Mouse (Mus musculus) left cerebral cortex, adult 9 months (tissue): Measurements from ENCODE around the gene Pigs.
A peak's percentile ranks its signal among the peaks of the same experiment; 100 is the strongest.

Source experiments
- DNase-seq, 2 experiments: peaks; one replicate each; pipeline ENCODE4 v3.0.0; 2022; ENCODE audit warnings: low spot score in 2 of 2

Gene Pigs

DNA sequence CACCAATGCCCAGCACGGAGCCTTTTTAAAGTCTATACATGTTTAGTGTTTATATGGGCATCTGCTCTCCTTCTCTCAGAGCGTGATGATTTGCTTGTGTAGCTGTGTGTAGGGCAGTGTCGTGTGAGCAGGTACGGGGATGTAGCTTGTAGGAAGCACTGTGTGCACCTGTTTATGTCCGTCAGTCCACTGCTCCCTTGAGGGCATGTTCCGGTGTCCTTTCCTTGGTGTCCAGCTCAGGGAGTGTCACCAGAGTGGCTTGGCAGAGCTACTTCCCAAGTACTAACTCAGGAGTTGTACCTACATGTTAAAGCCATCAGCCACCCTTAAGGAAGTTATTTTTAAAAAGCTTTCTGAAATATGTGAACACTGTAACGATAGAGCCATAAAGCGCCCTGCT lies 8.8 kb downstream of the Pigs start:
- DNase-seq, result no peak

DNA sequence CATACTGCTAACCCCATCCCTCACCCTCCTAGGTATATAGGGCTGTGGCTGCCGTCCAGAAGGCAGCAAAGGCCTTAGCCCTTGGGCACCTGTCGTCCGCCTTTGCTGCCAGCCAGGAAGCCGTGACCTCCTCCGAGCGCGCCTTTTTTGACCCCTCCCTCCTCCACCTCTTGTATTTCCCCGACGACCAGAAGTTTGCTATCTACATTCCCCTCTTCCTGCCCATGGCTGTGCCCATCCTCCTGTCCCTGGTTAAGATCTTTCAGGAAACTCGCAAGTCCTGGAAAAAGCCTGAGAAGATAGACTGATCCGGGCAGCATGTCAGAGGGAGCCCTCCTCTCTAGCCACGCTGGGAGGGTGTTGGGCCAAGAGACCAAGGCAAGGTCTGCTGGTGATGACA lies 13.5 kb downstream of the Pigs start:
- DNase-seq, result no peak

DNA sequence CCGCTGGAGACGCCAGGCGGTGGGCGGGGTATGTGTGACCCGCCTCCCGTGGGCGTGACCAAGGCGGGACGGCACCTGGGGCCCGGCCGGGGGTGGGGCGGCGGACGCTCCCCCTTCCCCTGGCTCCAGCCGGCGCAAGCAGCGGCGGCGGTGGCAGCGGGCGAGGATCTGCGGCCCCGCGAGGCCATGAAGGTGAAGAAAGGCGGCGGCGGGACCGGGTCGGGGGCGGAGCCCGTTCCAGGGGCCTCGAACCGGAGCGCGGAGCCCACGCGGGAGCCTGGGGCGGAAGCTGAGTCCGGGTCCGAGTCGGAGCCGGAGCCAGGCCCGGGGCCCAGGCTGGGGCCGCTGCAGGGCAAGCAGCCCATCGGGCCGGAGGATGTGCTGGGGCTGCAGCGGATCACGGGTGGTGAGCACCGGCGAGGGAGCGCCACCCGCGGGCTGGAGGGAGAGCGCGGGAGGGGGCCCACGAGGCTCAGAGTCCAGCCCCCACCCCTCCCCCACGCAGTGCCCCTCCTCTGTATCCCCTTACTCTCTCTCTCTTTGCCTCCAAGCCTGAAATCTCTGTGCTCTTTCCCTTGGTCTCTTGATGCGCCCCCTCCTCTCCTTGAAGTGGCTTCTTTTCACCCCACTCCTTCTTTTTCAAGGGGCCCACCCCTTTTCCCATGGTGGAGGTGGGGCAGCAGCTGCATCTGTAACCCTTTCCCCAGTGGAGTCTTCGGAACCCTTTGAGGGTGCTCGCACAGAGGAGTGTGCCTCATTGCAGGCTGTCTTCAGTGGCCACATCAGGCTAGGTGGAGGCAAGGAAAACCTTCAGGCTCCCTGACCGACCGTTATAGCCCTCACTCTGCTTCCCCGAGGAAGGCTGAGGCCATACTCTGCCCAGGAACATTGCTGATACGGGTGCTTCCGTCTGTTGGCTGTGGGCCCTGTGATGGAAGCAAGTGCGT lies 15.4 kb downstream of the Pigs start, which contains the start of gene Unc119:
TSS of gene Unc119 (plus strand) at position 102 of the 947 bp plus-strand sequence.
- peak in 1 of 2 experiments; percentile 58 for DNase-seq

DNA sequence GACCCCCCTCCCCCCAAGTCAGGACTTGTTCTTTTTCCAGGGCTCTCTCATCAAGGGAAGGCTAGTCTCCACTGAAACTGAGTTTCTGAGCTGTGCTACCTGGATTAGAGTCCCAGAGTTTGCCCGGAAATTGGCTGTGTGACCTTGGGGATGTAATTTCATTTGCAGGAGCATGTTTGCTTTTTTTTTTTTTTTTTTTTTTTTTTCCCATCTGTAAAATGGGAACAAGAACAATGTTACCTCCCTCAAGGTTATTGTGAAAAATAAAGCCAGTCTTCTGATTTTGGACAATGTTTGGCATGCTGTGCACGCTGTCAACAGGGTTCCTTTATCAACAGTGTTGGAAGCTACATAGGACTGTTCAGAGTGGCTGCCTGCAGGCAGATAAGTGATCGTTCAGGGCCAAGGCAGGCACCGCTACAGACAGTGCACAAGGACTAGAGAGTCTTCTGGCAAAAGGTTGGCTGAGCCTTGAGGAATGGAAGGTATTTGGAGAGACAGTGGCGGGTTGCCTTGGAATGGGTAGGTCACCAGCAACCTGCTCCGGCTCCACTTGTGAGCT lies 16.2 kb downstream of the Pigs start:
- DNase-seq, result no peak

DNA sequence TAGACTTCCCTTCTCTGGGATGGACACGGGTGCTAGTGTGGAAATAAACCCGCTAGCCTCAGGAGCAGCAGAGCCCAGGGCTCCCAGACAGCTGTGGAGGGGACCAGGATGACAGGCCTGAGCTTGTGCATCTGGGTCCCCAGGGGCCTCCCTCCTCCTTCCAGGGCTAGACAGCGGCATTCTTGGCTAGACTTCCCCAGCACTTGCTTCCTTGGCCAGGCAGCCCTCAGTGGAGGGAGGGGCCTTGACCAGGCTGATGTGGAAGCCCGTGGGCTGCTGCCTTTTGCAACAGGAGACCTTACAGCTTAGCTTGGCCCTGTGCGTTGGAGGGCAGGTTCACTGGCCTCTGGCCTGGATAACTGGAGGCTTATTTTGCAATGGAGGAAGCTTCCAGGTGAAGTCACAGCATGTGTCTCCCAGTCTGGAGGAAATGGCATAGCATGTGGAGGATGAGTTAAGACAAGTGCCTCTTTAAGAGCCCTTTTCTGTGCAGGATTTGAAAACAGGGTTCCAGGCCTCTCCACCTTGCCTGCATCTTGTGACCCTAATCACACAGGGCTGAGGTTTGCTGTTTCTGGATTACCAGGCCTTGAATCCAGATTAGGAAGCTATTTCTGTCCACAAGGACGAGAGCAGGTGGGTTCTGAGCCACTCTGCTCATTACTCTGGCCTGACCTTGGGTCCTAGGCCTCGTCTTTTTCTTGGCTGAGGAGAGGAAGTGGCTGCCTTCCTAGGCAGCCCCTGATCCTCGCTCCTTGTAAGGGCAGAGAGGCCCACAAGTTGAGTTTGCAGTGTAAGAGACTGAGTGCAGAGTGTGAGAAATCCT lies 16.9 kb downstream of the Pigs start:
- no peak for DNase-seq

DNA sequence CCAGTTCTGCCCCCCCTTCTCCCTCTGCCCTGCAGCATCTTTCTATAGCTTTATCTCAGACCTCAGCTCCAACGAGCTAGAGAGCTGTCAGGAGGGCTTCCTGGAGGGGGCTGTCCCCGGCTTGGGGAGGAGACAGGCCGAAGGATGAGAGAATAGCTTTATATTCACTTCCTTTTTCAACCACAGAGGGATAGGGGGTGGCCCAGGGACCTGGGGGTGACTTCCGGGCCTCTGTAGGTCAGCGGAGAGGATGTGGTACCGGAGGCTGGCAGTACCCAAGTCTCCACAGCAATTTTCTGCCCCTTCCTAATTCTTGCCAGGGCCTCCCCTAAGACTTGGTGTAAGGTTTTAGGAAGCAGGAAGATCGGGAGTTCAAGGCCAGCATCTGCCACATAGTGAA lies 17.6 kb downstream of the Pigs start:
- DNase-seq, result no peak

DNA sequence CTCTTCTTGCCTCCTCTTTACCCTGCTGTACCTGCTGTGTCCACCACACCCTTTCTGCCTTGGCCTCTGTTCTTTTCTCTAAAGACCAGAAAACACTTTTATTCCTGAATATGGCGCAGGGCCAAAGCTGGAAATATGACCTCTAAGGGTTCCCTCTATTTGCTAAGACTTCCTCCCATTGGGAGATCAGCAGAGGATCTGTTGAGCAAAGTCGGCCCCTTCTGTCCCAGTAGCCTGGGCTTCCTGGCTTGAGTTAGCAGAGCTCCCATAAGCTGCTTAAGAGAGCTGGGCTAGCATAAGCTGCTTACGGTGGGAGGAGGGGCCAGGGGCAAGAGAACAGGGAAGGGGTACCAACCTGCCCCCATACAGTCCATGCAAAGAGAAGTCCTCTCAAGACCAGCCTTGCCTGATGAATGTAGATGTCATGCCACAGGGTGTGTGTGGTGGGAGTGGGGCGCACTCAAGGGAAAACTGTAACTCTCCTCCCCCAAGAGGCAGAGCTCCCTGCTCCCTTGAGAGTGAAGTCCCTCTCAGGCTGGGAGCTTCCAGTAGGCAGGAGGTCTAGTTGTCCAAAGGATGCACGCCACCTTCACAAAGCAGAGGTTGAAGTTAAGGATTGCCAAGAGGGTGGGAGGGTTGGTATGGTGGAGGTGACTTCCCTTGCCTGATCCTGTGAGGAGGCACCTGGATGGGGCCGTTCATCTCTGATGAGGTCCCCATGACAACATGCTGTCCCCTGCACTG lies 18.3 kb downstream of the Pigs start:
- no peak for DNase-seq

DNA sequence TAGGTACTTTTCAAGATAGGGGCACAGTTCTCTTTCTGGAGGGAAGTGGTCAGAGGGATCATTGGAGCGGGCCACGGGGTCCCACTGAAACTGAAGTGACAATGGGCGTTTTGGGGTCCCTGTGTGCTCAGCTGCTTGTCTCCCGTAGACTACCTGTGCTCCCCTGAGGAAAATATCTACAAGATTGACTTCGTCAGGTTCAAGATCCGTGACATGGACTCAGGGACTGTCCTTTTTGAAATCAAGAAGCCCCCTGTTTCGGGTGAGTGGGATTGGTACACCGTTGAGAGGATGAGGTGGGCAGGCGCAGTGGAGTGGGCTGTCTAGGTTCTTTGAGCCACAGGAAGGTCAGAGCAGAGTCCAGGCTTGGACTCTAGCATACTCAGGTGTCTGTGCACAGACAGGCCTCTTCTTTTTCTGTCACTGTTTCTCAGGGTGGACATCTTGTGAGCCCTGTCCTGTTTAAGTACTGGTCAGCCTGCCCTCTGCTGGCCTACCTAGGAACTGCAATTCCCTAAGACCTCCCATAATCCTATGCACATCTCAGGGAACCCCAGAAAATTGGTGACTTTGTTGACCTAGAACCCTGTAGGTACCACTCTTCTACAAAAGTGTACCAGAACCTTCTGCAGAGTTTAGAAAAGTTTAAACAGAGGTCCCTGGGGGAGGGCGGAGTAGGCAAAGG lies 19.0 kb downstream of the Pigs start:
- peak in 1 of 2 experiments; percentile 79 for DNase-seq

DNA sequence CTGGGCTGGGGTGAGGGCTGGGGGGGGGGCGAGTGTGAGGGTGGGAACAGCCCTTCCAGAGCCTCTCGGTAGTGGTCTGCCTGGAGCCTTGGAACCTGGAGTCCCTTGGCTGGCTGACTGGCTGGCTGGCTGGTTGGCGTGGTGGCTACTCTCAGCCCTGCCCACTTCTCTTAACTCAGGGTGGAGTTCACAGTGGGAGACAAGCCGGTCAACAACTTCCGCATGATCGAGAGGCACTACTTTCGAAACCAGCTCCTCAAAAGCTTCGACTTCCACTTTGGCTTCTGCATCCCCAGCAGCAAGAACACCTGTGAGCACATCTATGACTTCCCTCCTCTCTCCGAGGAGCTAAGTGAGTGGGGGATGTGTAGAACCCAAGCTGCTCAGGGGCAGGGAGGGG lies 19.7 kb downstream of the Pigs start:
- no peak for DNase-seq

DNA sequence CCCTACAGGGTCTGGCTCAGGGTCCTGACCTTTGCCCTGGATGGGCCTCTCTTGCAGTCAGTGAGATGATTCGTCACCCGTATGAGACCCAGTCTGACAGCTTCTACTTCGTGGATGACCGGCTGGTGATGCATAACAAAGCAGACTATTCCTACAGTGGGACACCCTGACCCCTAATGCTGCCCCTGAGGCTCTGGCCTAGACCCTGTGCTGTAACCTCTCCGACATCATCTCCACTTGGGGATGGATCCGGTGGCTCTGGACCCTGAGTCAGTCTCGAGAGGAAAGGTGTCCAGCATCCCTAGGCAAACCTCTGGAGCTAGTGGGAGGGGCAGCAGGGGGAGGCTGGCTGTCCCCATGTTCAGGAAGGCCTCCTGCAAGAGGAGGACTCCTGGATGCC lies 20.3 kb downstream of the Pigs start:
- no peak for DNase-seq

DNA sequence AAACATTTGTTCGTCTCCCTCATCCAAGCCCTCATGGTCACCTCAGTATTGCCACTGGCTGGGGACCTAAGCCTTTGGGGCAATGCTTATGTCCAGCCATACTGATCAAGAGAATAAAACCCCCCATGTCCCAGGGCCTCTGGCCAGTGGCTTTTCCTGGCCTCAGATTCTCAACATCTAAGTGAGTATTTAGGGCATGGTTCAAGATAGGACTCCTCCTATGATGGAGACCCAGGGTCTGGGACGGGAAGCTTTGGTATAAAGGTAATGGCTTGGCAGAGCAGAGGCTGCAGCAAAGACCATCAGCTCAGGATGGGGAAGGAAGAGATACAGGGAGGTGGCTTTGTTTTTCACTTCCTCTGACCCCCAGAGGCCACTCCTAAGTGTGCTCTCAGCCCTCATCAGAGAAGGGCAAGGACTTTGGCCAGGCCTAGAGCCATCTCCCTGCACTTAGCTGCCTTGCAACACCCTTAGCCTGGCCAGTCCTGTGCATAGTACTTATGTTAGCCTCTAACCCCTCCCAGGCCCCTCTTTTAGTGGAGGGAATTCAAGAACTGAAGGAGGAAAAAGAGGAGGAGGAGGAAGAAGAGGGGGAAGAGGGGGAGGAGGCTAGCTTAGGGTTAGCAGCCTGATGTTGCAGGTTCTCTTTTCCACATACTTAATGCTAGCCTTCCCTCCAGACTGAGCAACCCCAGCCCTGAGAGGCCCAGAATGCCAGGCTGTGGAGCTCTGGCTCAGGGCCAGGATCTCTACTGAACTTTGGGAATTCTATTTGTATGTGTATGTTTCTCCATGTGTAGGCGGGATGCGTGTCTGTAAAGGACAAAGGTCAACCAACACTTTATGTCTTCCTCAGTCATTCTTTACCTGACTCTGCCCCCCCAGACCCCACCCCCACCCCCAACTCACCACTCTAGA lies 21.5 kb downstream of the Pigs start:
- DNase-seq, result no peak

DNA sequence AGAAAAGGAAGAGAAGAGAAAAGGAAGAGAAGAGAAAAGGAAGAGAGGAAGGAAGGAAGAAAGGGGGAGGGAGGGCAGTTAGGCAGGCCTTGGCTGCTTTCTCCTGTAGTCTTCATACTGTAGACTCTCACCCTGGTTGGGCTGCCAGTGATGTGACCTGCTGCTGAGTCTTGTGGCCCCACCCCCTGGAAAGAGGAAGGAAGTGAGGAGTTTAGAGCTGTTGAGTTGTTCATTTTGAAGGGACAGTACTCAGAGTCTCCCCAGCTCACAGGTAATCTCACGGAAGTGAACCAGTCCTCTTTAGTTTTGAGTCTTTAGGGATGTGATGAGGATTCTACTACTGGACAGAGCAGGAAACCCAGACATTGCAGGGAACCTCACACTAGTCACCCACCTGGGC lies 24.9 kb downstream of the Pigs start:
- no peak for DNase-seq

DNA sequence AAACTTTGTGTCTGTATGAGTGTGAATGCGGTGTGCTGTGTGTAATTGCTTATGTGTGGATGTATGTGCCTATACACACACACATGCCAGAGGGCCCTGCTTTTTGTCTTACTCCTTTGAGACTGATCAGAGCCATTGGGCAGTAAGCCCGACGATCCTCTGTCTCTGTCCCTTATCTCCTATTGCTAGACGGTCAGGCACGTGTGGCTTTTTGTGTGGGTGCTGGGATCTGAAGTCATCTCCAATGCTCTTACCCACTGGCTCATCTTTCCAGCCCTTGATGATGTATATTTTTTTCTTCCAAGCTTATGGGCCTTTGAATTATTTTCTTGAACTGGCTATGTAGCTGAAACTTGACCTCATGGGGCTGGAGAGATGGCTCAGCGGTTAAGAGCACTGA lies 26.7 kb downstream of the Pigs start:
- no peak for DNase-seq

DNA sequence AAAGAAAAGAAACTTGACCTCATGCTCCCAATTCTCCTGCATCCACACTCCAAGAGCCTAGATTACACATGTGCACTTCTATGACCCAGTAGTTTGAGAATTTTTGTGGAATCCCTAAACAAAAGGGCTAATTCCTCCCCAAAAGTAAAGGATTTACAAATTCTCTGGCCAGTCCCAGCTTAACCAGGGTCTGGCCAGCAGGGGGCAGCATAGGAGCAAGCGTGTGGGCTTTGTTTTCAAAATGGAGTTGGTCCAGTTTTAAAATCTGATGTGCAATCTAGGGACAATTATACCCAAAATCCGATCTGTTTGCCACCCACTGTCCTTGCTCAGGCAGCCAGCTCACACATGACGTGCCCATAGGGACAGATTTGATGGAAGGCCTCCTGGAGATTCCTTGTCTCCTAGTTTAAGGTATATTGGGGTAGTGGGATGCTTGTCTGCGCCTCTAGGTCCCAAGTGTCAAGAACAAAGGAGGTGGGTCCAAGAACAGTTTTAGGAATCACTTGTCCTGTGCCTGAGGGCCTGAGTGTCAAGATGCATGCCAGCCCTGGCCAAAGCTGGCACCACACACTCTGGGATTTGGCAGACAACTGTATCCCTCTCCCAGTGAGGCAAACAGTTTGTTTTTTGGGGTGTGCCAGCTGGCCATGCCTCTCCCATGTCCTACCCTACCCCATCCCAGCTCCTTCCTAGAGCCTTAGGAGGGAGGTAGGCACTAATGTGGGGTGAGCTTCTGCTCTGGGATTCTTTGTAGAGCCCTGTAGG lies 27.4 kb downstream of the Pigs start:
- DNase-seq, result peak in 1 of 2 experiments; percentile 57

DNA sequence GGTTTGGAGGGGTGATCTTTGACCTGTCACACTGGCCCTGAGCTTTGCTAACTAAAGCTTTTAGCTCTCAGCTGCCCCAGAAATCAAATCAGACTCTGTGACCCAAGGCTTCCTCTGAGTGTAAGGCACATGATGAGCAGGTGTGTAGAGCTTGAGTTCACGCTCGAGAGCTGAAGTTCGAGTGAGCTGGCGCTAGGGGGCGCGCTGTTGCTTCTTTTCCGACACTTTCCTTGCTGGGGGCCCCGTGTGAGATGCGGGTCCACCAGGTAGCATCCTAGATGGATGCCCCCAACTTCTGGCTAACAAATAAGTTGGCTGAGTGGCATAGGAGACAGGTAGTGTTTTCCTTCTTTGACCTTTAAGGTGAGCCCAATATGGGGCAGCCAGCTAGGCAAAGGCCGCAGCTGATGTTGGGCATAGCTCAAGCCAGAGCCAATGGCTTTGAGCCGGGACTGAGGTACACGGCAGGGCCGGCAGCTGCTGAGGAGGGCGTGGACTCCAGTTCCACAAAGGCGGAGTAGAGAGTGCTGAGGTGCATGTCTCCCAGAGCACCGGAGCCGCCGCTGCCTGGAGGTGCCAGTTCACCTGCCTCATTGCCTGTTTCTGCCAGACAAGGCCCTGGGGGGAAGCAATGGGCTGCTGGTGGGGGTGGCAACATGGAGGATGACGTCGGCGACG lies 30.3 kb downstream of the Pigs start:
- no peak for DNase-seq

DNA sequence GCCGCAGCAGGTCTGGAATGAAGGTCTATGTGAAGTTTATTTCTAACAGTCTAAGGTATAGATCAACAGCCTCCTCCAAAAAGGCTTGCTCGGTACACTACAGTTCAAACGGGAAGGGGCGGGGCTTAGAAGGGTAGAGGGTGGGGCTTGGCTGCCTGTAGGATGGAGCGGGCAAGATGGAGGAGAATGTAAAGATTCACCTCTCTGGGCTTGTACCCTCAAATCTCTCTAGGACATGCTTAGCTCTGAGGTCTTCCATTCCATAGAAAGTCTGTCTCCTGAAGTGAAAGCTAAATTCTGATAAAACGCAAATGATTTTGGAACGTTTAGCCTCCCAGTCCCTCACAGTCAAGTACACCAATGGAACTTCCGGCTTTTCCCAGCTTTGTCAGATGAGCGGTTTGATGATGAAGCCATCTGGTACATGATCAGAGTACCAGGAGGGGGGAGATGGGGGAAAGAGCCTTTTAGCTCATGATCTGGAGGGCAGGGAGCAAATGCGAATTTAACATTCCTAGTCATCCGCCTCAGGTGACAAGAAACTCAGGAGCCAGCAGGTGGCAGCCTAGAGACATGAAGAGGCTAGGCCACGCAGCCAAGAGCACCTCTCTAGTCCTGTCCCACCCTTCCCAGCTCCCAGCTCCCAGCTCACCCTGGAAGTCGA lies 32.0 kb downstream of the Pigs start:
- DNase-seq, result peak in 1 of 2 experiments; percentile 81

DNA sequence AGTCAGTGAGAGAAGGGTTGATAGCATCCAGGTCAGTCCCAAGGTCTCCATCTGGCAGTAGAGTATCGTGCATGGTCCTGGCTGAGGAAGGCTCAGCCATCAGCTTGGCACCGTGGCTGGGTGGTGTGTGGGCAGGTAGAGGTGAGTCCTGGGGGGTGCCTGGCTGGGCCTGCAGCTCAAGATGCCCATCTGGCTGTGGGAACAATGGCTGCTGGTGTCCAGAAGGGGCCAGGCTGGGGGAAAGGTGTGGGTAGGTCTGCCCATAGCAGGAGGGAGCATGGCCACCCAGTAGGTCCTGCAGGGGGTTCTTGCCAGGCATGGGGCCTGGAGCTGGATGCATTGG lies 32.5 kb downstream of the Pigs start:
- DNase-seq, result no peak

DNA sequence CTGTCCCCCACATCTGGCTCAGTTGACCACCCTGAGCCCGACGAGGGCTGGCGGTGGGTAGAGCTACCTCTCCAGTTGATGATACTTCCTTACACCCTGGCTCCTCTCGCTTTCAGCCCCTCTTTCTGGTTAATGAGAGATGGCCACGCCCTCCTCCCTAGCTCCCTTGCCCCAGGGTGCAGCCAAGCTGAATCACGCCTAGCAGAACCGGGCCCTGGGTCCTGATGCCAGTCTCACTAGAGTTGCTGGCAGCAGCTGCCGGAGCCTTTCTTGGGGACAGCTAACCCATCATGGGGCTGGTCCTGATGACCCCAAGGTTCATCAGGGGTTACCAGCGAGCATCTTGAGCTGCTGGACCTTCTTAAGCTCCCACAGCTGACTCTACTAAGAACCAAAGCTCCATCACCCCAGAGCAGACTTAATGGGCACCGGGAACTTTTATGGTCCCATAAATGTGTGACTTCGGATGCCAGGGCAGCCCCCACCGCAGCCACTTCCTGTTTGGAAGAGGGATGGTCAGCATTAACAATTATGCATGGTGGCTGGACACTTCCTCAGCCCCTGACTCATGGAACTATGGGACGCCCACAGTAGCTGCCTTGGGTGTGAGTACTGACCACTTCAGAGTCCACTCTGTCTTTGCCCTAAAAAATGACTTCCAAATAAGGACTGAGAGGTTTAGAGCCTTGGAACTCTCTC lies 35.2 kb downstream of the Pigs start:
- DNase-seq, result no peak
